Mouse (Mus musculus): ENCODE data around the gene Pcbp2. TPM values are rescaled to one million over a fixed set of nuclear protein-coding genes. Genes with fewer than 3 reads are reported as not detected.

Gene Pcbp2
- polyA plus RNA-seq, 1 experiment: 834 TPM

DNA sequence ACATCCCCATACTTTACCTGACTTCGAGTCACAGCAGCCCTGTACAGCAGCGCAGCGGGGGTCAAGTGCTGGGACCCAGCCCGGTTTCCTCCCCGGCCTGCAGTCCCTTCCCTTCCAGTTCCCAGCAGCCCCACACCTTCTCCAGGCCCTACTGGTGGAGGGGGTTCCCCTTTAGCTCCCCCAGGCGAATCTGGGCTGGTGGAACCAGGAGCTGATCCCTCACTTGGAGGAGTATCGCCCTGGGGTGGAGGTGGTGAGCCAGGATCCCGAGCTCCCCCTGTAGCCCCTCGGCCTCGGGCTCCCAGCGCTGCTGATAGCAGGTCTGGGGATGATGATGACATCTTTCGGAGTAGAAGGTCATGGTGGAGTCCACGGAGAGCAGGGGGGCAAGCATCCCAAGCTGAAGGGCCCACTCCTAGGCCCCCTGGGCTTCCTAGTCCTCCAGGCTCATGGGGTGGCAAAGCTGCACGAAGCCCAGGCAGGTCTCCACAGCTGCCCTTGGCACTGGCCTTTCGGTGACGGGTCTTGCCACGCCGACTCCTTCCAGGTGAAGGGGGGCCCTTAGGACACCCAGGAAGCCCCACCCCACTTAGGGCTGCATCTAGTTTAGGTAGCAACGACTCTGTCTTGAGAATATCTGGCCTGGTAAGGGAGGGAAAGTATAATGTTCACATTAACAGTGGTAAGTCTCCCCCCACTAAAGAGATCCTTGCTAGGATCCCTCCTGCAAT lies 30.9 kb downstream of the Pcbp2 start:
- WGBS: 82% methylated on average over 19 of the region's 19 CpGs
- no peak overlapping the region for H3K27ac ChIP-seq (ENCODE audit: insufficient read depth, low read depth, low read length)
- no peak for TF ChIP-seq POLR2A (IDR thresholded peaks at IDR 0.05; ENCODE audit: insufficient read depth, low read depth, low read length)
- no peak for TF ChIP-seq CTCF (IDR thresholded peaks at IDR 0.05; ENCODE audit: insufficient read depth, low read depth, low read length)
- peaks cover 6% of the 10 kb centered on the region; the same call in 1 of the 2 replicates for H3K4me1 ChIP-seq (ENCODE audit: control insufficient read depth, insufficient read depth, low read length)
- no peak overlapping the region for H3K4me3 ChIP-seq (ENCODE audit: insufficient read depth, low read depth, low read length)

DNA sequence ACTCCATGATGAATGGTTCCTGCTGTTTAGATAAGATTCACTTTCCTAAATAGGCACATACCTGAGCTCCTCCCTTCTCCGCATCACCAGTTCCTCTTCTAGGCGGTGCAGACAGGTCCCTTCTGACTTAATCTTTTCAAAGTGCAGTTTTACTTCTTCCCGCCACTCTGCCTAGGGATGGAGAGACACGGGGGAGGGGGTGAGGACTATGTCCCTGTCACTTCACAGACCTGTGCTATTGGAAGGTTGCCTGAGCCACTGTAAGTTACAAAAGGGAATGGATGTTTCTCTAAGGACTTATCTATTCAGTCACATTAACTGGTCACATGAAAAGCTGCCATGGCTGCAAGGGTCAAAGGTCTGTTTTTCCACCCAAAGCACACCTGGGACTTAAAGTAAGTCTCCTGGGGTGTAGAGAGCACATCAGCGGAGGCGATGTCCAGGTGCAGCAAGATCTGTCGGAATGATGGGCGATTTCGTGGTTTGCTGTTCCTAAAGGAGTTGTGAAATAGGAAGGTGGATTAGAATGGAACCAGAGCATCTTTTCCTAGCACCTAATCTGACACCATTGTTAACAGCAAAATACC lies 32.0 kb downstream of the Pcbp2 start:
- no peak overlapping the region for H3K4me3 ChIP-seq (ENCODE audit: insufficient read depth, low read depth, low read length)
- no peak overlapping the region for H3K27ac ChIP-seq (ENCODE audit: insufficient read depth, low read depth, low read length)
- H3K4me1 ChIP-seq (ENCODE audit: control insufficient read depth, insufficient read depth, low read length): peaks cover 6% of the 10 kb centered on the region; the same call in 1 of the 2 replicates
- TF ChIP-seq POLR2A (IDR thresholded peaks at IDR 0.05; ENCODE audit: insufficient read depth, low read depth, low read length) (no peak), CTCF (IDR thresholded peaks at IDR 0.05; ENCODE audit: insufficient read depth, low read depth, low read length) (no peak)
- 78% methylated on average over 9 of the region's 9 CpGs for WGBS

DNA sequence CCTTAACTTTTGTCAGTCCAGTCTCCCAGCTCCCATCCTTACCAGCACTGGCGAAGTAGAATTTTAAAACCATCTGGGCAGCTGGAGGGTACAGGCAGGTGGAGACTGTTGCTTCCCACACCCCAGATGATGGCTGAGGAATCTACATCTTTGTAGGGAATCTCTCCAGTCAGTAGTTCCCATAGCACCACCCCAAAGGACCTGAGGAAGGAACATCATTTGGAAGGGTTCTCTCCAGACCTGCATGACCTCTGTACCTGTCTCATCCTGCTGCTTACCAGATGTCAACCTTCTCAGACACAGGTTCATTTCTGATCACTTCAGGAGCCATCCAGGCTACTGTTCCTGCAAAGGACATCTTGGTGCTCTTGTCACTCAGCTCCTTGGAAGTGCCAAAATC lies 33.1 kb downstream of the Pcbp2 start, which contains the start of gene Gm10337:
Gene Gm10337, plus strand, starts transcription at position 276 of the 400 bp plus-strand sequence.
- 89% methylated on average over 1 of the region's 1 CpGs for WGBS

DNA sequence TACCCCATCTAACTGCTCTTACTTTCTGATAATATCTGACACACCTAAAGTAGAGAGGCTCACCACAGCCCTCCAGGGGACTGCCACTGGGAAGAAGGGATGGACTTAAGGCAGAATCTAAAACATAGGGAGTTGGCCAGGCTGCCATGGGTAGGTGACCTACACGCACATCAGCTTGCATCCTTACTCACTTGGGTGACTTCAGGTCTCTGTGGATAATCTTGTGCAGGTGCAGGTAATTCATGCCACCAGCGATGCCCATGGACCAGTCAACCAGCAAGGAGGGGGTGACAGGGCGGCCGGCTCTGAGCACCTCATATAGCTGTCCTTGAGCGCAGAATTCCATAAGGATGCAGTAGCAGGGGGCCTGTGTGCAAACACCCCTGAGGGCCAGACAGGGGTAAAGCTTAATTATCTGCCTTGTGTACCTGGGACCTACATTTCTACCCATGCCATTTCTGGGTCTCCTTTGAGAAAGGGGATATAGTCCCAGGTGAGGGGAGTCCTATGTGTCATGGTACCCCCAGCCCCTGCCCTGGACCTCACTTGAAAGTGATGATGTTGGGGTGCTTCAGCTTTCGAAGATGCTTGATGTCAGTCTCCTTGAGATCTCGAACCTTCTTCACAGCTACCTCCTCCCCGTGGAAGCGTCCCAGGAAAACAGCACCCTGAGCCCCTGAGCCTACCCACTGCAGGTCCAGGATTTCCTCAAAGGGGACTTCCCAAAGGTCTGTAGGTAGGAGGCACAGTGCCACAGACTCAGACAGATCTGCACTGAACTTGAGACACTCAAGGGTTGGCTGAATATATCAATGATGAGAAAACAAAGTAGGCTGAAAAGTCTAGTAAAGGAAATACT lies 33.8 kb downstream of the Pcbp2 start:
- WGBS: 90% methylated on average over 9 of the region's 9 CpGs

More for the DNA sequence above, 33.1 kb downstream of the Pcbp2 start, which contains the start of gene Gm10337:
- TF ChIP-seq POLR2A (IDR thresholded peaks at IDR 0.05; ENCODE audit: insufficient read depth, low read depth, low read length) (no peak), CTCF (IDR thresholded peaks at IDR 0.05; ENCODE audit: insufficient read depth, low read depth, low read length) (no peak)
- H3K4me1 ChIP-seq (ENCODE audit: control insufficient read depth, insufficient read depth, low read length): peaks cover 6% of the 10 kb centered on the region; the same call in 1 of the 2 replicates
- no peak within 1 kb of the TSS for H3K4me3 ChIP-seq (ENCODE audit: insufficient read depth, low read depth, low read length)
- no peak within 1 kb of the TSS; the same call in 1 of the 2 replicates for H3K27ac ChIP-seq (ENCODE audit: insufficient read depth, low read depth, low read length)

DNA sequence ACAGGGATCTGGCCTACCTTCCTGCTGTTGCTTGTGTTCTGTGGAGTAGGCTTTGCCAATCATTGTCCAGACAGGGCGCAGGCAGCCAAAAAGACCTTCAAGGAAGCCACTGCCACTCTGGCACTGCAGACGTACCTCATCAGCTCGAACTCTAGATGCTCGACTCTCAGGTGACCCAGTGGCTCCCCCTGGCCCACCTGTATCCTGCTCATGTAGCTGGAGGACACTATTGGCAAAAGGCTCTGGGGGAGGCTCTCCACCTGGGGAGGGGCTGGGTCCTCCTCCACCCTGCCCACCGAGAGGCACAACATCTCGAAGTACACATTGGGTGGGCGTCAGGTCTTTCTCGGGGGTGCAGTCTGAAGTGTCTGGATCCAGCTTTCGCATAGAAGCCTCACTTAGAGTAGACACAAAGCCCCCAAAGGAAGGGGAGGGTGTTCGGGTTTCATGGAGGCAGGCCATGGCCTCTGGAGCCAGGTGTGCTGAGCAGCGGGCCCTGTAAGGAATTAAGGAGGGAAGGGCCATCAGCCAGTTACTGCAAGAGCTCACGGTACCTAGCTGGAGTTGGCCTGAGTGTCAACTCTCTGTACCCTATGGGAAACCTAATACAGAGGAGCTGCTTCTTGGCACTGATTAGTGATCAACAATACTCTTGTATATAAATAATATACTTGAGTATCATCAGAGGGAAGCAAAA lies 34.9 kb downstream of the Pcbp2 start:
- 60% methylated on average over 12 of the region's 12 CpGs for WGBS
- no peak overlapping the region for H3K27ac ChIP-seq (ENCODE audit: insufficient read depth, low read depth, low read length)
- no peak for TF ChIP-seq CTCF (IDR thresholded peaks at IDR 0.05; ENCODE audit: insufficient read depth, low read depth, low read length)
- TF ChIP-seq POLR2A (IDR thresholded peaks at IDR 0.05; ENCODE audit: insufficient read depth, low read depth, low read length): no peak

More for the DNA sequence above, 33.8 kb downstream of the Pcbp2 start:
- Histone ChIP-seq H3K27ac (ENCODE audit: insufficient read depth, low read depth, low read length) (no peak overlapping the region), H3K4me3 (ENCODE audit: insufficient read depth, low read depth, low read length) (no peak overlapping the region), H3K4me1 (ENCODE audit: control insufficient read depth, insufficient read depth, low read length) (peaks cover 6% of the 10 kb centered on the region; the same call in 1 of the 2 replicates)
- TF ChIP-seq POLR2A (IDR thresholded peaks at IDR 0.05; ENCODE audit: insufficient read depth, low read depth, low read length) (no peak), CTCF (IDR thresholded peaks at IDR 0.05; ENCODE audit: insufficient read depth, low read depth, low read length) (no peak)

DNA sequence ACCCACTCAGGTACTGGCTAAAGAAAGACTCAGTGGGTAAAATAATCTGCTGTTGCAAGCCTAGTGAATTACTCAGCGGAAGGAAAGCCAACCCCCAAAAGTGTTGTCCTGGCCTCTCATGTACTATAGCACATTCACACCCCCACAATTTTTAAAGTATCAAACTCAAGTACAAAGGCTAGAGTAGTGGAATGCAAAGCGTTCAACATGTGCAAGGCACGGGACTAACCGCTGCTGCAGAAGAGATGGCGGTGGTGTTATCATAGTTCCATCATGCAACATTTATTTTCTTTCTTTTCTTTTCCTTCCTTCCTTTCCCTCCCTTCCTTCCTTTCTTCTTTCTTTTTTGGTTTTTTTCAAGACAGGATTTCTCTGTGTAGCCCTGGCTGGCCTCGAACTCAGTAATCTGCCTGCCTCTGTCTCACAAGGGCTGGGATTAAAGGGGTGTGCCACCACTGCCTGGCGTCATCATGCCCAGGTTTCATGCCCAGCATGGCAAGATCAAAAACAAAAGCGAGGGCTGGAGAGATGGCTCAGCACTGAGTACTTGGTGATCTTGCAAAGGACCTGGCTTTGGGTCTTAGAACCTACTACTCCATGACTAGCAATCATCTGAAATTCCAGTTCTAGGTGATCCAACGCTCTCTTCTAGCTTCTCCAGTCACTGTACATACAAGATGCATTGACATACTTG lies 35.6 kb downstream of the Pcbp2 start:
- 51% methylated on average over 9 of the region's 9 CpGs for WGBS
- no peak overlapping the region for H3K4me3 ChIP-seq (ENCODE audit: insufficient read depth, low read depth, low read length)
- H3K27ac ChIP-seq (ENCODE audit: insufficient read depth, low read depth, low read length): no peak overlapping the region
- H3K4me1 ChIP-seq (ENCODE audit: control insufficient read depth, insufficient read depth, low read length): peaks cover 11% of the 10 kb centered on the region; the same call in 1 of the 2 replicates
- TF ChIP-seq CTCF (IDR thresholded peaks at IDR 0.05; ENCODE audit: insufficient read depth, low read depth, low read length): no peak
- no peak for TF ChIP-seq POLR2A (IDR thresholded peaks at IDR 0.05; ENCODE audit: insufficient read depth, low read depth, low read length)

More for the DNA sequence above, 34.9 kb downstream of the Pcbp2 start:
- H3K4me3 ChIP-seq (ENCODE audit: insufficient read depth, low read depth, low read length): no peak overlapping the region
- H3K4me1 ChIP-seq (ENCODE audit: control insufficient read depth, insufficient read depth, low read length): peaks cover 6% of the 10 kb centered on the region; the same call in 1 of the 2 replicates

DNA sequence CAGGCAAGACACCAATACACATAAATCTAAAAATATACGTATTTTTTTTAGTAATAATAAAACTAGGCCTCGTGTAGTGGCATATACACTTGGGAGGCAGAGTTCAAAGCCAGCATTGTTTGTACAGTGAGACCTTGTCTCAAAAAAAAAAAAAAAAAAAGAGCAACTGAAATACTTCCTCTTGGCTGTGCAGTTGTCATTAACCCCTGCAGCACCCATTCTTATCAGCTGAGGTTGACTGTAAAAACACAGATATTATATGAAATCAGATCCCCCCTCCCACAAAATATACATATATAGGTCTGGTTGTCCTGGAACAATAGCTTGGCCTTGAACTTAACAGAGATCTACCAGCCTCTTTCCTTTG lies 36.1 kb downstream of the Pcbp2 start:
- H3K4me3 ChIP-seq (ENCODE audit: insufficient read depth, low read depth, low read length): no peak overlapping the region
- peaks cover 14% of the 10 kb centered on the region for H3K4me1 ChIP-seq (ENCODE audit: control insufficient read depth, insufficient read depth, low read length)
- TF ChIP-seq POLR2A (IDR thresholded peaks at IDR 0.05; ENCODE audit: insufficient read depth, low read depth, low read length) (no peak), CTCF (IDR thresholded peaks at IDR 0.05; ENCODE audit: insufficient read depth, low read depth, low read length) (no peak)
- 38% methylated on average over 2 of the region's 2 CpGs for WGBS
- H3K27ac ChIP-seq (ENCODE audit: insufficient read depth, low read depth, low read length): no peak overlapping the region

DNA sequence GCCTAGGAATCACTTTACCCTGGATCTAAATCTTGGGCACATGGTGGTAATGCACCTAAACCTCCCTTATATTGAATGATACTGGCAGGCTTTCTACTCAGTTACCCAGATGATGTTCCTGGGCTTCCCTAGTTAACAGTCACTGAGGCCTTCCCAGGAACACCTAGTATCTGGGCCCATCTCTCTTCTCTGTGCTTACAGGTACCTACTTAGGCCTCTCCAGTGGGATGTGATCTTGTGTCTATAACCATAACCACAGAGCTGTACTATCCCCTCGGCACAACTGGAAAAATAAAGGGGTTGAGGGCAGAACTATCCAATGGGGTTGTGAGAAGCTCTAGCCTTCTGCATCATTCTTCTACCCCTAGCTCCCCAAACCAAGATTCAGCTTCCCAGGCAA lies 36.5 kb downstream of the Pcbp2 start:
- Histone ChIP-seq H3K4me3 (ENCODE audit: insufficient read depth, low read depth, low read length) (no peak overlapping the region), H3K4me1 (ENCODE audit: control insufficient read depth, insufficient read depth, low read length) (peaks cover 18% of the 10 kb centered on the region), H3K27ac (ENCODE audit: insufficient read depth, low read depth, low read length) (no peak overlapping the region)
- TF ChIP-seq CTCF (IDR thresholded peaks at IDR 0.05; ENCODE audit: insufficient read depth, low read depth, low read length): no peak
- no peak for TF ChIP-seq POLR2A (IDR thresholded peaks at IDR 0.05; ENCODE audit: insufficient read depth, low read depth, low read length)
- WGBS: 93% methylated on average over 1 of the region's 1 CpGs

Data from olfactory bulb, adult 2 months (tissue).